Mouse (Mus musculus) heart, postnatal 14 days (tissue): ENCODE measurements around the gene Eif1. TPM values are rescaled to one million over a fixed set of nuclear protein-coding genes. Genes with fewer than 3 reads are reported as not detected.
"Not testable (repeated sequence)": the region's sequence is repeated elsewhere in the genome, so short reads cannot be mapped to it uniquely, and the experiment has no call there.

Source experiments
- DNase-seq, 2 experiments: peaks; one replicate each; pipeline ENCODE4 v3.0.0; 2021 to 2022
- intact Hi-C: fragments of 180-260 bp; cut with DNase I; formaldehyde crosslinking; loops from one replicate; pipeline ENCODE4 v1.15.1; 2025
- total RNA-seq, 2 experiments: library from RNA; stranded (reverse); gene quantifications; 2 replicates each; pipeline ENCODE4 v1.2.3; 2021

The Eif1 gene
- total RNA-seq, 2 experiments from 2014 or later, result 1,264 to 1,321 TPM

- intact Hi-C loops, DNase-seq: not testable (repeated sequence)
These were observed 11.0 kb upstream of the Eif1 start for GRCm38 (mm10) chr11:100308672-100309071.

- intact Hi-C loops, result no loop called here
- no peak for DNase-seq
These were observed 8.0 kb upstream of the Eif1 start for GRCm38 (mm10) chr11:100311656-100312055.

- intact Hi-C loops, result no loop called here
- peak; percentile 19 to 60 for DNase-seq
These were observed 7.5 kb upstream of the Eif1 start for GRCm38 (mm10) chr11:100312096-100312679.

GRCm38 (mm10) chr11:100313424-100313823 is 6.3 kb upstream of the Eif1 start:
- DNase-seq, result no peak
- intact Hi-C loops, result no loop called here

GRCm38 (mm10) chr11:100315439-100315838 is 4.2 kb upstream of the Eif1 start:
- intact Hi-C loops, result no loop called here
- DNase-seq, result no peak

DNA sequence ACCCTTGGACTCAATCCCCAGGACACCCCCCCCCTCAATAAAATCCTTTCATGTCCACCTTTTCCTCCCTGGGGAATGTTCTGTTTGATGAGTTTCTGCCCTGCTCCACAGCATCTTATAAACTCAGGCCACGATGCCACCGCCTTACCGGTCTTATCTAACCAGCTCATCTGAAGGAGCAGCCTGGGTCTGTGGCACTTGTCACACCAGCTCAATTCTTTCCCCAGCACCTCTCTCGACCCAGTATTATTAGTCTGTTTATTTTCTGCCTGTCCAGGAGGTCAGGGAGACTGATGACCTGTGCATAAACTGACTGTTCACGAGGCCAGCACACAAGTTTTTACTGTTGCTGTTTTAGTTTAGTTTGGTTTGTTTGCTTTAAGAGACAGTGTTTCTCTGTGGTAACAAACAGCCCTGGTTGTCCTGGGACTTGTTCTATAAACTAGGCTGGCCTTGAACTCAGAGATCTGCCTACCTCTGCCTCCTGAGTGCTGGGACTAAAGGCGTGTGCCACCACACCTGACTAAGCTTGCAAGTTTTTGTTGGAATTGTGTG is 1.8 kb upstream of the Eif1 start:
- DNase-seq, result no peak
- intact Hi-C loops, result no loop called here

GRCm38 (mm10) chr11:100318529-100319451 is 895 bp upstream of the Eif1 start:
- intact Hi-C loops, result no loop called here
- no peak for DNase-seq

DNA sequence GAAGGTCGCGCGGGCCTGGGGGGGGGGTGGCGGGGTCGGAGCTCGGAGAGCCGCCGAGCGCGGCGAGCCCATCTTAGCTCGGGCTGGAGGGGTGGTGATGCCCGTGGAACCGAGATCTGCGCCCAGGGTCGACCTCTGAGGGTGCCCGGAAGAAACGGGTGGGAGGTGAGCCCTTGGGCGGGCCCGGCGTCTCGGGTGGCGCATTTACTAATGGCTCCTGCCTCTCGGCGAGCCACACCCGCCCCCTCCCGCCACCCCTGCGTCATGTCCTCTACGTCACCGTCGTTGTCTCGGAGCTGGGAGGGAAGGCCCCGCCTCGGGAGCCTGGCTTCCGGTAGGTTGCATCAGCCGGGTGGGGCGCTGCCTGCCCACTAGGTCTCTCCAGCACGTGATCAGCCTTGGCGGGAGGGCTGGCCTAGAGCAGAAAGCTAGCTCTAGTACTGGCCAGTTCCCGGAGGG is 516 bp downstream of the Eif1 start:
- intact Hi-C loops, result loop anchor here (5.0 kb wide), 1 partner anchor 77 kb away; the partner anchor contains the start of gene Jup
- DNase-seq, result peak; percentile 94 to 95

DNA sequence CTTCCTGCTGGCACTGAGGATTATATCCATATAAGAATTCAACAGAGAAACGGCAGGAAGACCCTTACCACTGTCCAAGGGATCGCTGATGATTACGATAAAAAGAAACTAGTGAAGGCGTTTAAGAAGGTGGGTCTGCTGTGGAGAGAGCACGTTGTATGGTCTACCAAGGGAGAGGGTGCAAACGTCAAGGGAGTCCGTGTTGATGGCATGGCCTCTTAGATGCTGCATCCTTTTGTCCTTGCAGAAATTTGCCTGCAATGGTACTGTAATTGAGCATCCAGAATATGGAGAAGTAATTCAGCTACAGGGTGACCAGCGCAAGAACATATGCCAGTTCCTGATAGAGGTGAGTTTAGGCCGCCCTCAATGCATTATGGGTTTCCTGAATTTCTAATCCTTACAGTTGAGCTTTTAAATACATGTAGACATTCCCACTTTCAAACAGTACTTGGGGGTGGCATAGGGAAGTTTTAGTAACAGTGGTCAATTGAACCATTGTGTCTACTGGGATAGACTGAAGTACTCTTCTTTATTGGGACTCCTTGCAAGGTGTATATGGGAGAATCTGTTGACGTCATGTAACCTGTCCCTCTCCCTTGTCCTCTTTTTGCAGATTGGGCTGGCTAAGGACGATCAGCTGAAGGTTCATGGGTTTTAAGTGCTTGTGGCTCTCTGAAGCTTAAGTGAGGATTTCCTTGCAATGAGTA is 1.2 kb downstream of the Eif1 start:
- intact Hi-C loops, result loop anchor here (5.0 kb wide), 1 partner anchor 76 kb away; the partner anchor contains the start of gene Jup
- DNase-seq, result not testable (repeated sequence)

DNA sequence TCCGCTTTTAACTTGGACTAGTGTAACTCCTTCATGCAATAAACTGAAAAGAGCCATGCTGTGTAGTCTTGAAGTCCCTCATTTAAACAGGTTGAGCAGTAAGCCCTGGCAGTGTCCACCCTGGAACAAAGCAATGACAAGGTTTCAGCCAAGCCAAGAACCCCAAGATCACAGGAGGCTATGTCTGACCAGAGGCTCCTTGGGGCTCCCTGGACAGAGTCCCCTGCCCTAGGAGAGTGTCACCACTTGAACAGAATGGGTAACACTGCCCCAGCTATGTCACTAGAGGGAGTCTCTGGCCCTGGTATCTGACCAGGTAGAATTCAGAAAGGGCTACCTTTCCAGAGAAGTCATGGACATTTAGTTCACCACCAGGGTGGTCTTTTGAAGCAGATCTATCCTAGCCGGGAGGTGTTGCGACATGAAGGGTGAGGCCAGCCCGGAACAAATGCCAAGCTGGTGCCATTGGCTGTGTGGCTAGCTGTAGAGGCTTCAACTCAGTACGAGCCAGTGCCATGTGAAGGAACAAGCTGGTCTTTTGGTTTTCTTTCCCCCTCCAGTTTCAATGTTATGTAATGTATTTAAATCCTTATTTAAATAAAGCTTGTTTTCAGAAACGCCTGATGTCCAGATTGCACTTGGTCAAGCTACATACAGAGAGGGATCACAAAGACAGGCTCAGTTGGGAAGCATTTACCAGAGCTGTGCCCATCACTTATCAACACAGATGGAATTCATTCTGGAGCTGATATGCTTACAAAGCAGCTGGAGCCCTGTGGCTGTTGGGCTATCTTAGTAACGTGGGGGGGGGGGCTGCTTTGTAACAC is 2.0 kb downstream of the Eif1 start:
- DNase-seq, result not testable (repeated sequence)
- intact Hi-C loops, result loop anchor here (5.0 kb wide), 1 partner anchor 76 kb away; the partner anchor contains the start of gene Jup

DNA sequence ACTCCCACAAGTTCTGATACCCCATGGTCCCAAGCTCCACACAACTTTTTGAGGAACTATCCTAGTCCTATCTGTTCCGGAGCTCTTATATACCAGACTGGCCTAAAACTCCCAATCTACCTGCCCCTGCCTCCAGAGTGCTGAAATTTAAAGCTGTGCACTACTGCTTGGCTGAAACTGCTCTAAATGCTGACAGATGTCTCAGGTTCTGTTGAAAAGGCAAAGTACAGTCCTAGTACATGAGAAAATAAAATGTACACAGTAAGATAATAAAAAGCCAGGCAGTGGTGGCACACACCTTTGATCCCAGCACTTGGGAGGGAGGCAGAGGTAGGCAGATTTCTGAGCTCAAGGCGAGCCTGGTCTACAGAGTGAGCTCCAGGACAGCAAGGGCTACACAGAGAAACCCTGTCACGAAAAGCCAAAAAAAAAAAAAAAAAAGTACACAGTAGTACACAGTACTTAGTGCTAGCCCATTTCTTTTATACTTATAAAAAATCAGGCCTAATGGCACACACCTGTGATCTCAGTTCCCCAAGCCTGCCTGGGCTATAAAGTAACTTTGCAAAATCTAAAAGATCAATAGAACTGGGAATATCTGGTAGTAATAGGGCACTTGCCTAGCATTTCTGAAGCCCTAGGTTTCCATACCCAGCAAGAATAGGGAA is 3.0 kb downstream of the Eif1 start:
- intact Hi-C loops, result loop anchor here (5.0 kb wide), 1 partner anchor 75 kb away; the partner anchor contains the start of gene Jup
- DNase-seq, result no peak

DNA sequence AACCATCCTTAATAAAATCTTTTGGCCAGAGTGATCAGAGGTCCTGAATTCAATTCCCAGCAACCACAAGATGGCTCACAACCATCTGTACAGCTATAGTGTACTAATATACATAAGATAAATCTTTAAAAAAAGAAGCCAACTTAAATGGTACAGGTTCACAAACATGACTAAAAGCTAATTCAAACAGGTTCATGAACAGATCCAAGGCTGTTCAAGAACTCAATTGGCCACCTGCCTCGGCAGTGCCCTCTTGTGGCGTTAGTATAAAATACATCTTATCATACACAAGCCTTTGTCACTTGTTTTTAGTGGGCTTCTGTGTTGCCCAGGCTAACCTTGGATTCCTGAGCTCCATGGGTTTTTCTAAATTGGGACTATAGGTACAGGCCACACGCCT is 3.9 kb downstream of the Eif1 start:
- intact Hi-C loops, result loop anchor here (5.0 kb wide), 1 partner anchor 74 kb away; the partner anchor contains the start of gene Jup
- peak; percentile 56 to 74 for DNase-seq

DNA sequence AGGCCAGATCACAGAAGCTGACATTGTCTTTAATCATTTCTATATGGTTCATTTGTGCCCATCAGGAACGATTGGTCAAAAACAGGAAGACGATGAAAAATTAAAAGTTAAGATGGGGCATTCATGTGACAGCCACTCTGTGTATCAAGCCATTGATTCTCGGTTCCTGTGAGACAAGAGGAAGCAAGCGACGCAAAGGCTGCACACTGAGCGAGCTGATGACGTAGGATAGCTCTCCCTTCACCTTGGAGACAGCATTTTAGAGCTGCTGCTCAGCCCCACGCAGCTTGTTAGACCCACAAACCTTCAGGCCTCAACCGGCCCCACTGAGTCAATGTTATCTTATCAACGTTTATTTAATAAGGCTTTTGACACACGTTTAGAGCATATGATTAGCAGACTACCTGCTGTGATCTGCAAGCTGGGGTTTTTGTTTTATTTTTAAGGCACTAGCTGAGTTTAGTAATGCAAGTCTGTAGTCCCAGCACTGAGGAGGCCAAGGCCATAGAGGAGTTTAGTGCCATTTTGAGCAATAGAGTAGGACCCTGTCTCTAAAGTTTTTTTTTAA is 5.5 kb downstream of the Eif1 start:
- intact Hi-C loops, result no loop called here
- no peak for DNase-seq

DNA sequence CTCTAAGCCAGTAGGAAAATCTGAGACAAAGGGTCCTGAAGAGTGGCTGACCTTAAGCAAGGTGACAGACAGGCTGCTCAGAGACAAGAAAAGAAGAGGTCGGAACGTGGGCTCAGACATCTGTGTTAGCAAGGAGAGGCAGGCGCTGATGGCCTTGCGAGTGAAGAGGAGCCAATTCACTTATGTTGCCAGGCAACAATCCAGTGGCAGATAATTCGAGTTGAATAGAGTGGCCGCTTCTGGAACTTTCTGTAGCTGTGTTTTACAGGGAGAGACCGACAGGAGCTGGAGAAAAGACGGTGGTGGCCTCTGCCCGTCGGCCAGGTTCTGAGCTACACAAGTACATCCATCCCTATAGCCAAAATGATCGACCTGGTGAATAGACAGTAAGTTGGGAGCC is 7.6 kb downstream of the Eif1 start:
- peak in 1 of 2 experiments; percentile 24 for DNase-seq
- intact Hi-C loops, result no loop called here

- intact Hi-C loops, result no loop called here
- DNase-seq, result no peak
These were observed 8.1 kb downstream of the Eif1 start for GRCm38 (mm10) chr11:100327761-100328160.

DNA sequence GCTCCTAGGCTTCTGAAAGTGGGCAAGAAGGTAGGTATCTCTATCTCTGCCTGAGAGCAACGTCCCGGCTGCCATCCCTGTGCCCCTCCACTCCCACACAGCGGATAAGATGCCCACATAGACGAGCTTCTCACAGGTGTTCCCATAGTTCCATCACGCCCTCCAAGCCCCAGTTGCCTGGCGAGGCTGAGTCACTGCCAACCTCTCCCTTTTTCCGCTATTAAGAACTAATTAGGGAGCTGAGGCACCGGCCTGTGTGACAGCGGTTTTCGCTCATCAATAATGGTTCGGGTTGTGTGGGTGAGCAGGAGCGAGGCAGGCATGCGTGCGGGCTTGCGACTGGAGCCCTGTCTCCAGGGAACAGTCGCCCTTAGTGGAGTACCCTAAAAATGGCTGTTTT is 10.6 kb downstream of the Eif1 start:
- DNase-seq, result no peak
- intact Hi-C loops, result no loop called here

- intact Hi-C loops, DNase-seq: not testable (repeated sequence)
These were observed 11.2 kb downstream of the Eif1 start for GRCm38 (mm10) chr11:100330816-100331375.

DNA sequence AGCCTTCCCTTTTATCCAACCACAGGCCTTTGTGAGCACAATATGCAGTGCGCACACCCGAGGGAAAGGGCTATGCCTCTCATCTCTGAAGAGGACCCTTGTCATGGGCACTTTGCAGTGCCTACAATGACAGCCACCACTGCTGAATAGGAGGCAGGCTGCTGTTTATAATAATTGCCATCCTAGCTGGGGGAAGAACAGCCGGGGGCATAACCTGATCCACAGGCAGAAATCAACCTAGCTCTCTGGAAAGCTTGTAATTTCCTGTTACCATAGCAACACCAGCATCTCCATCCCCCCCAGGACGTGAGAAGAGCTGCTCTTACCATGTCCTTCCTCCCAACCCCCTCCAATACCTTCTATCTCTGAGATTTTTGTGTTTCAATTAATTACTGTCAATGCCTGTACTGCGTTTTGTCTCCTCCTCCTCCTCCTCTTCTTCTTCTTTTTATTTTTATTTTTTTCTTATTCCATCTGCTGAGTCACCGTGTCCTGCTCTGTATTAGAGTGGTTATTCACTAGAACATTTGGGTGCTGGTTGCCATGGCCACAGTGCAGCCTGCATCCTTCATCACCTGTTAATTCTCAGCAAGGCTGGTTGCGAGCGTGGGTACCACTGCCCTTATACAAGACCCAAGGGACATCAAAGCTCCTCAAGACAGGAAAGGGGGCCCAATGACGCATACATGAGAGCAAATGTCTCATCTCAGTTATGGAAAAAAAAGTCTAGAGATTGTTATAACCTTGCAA is 13.3 kb downstream of the Eif1 start:
- DNase-seq, result no peak

More for the DNA sequence above, 13.3 kb downstream of the Eif1 start:
- intact Hi-C loops, result no loop called here
